Mouse (Mus musculus) intestine, embryonic 14.5 days (tissue): Measurements from ENCODE around the gene Smarcd3. TPM values are rescaled to one million over a fixed set of nuclear protein-coding genes. Genes with fewer than 3 reads are reported as not detected.

ENCODE experiments used
- ATAC-seq: fragments of 200-750 bp; cut with Nextera tagmentation; replicated peaks from 2 replicates; pipeline ENCODE4 v1.8.0; 2017; ENCODE audit warnings: low read depth, moderate number of reproducible peaks, moderate TSS enrichment, moderate library complexity; ENCODE audit not compliant: low FRiP score, low TSS enrichment
- DNase-seq: peaks from one replicate; pipeline ENCODE4 v3.0.0-alpha.2; 2018; ENCODE audit warnings: low spot score
- H3K27ac ChIP-seq: fragments of 300-500 bp; sonication (generic); 2 replicates; pipeline ENCODE4 v1.5.1; 2014; ENCODE audit warnings: low read depth, mild to moderate bottlenecking, control low read depth
- H3K27me3 ChIP-seq: fragments of 300-500 bp; sonication (generic); replicated peaks from 2 replicates; pipeline ENCODE4 v1.6.1; 2014; ENCODE audit warnings: low read length, control low read depth; ENCODE audit not compliant: control insufficient read depth, insufficient read depth
- H3K36me3 ChIP-seq: fragments of 300-500 bp; sonication (generic); 2 replicates; pipeline ENCODE4 v1.6.1; 2014; ENCODE audit warnings: low read length, control low read depth; ENCODE audit not compliant: control insufficient read depth, insufficient read depth
- H3K4me1 ChIP-seq: fragments of 300-500 bp; sonication (generic); replicated peaks from 2 replicates; pipeline ENCODE4 v1.6.1; 2014; ENCODE audit warnings: low read length, control low read depth, mixed read lengths; ENCODE audit not compliant: control insufficient read depth, insufficient read depth
- H3K4me2 ChIP-seq: fragments of 300-500 bp; sonication (generic); 2 replicates; pipeline ENCODE4 v1.6.1; 2014; ENCODE audit warnings: low read length
- H3K4me3 ChIP-seq: fragments of 300-500 bp; sonication (generic); 2 replicates; pipeline ENCODE4 v1.5.1; 2014; ENCODE audit warnings: low read depth, low read length, control low read depth, mixed read lengths
- H3K9ac ChIP-seq: fragments of 300-500 bp; sonication (generic); 2 replicates; pipeline ENCODE4 v1.6.1; 2014; ENCODE audit warnings: mild to moderate bottlenecking, low read length
- H3K9me3 ChIP-seq: fragments of 300-500 bp; sonication (generic); 2 replicates; pipeline ENCODE4 v1.6.1; 2016; ENCODE audit warnings: low read length, control low read depth; ENCODE audit not compliant: control insufficient read depth
- WGBS: fragments of 180-500 bp; shearing (Covaris S2); extraction: QIAGEN DNeasy Blood & Tissue Kit; methylation state at CpG from one replicate; pipeline ENCODE4 v1.1.7; 2014; 5-methylcytosine and 5-hydroxymethylcytosine counted together
- polyA plus RNA-seq: library from polyadenylated mRNA; unstranded; fragments of >200 nt; fragmentation: Nextera tagmentation; extraction: Ambion mirVana; gene quantifications from 2 replicates; pipeline ENCODE4 v1.2.1, GENCODE M21; 2014

Gene Smarcd3
- polyA plus RNA-seq, 1 experiment from 2014 or later = 27.5 TPM

DNA sequence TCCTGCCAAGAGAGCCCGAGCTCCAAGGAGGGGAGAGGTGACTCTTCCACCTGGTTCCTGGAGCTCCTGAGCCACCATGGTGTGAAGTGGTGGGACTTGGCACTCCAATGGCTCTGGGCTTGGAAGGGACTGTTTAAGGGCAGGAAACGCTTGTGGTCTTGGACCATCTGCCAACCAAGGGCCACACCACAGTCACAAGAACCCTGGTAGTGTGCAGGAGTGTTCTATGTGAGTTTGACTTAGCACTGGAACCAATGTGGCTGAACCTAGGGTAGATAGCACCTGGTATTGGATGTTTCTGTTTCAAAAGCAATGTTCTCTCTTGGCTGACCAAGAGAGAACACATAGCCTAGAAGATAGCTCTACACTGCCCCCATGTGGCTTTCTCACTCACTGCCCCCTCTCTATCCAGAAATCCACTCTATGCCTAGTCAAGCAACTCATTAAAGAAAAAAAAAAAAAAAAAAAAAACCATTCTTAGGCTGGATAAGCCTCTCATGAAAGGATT, 26.9 kb downstream of the Smarcd3 start:
- H3K4me2 ChIP-seq = no peak overlapping the region
- H3K36me3 ChIP-seq = peaks cover 31% of the 10 kb centered on the region
- no peak overlapping the region for H3K27ac ChIP-seq
- DNase-seq = peak; percentile 87
- no peak for ATAC-seq
- peaks cover 23% of the 10 kb centered on the region for H3K4me1 ChIP-seq
- no peaks in the 10 kb centered on the region for H3K9me3 ChIP-seq
- 65% methylated on average over 2 of the region's 2 CpGs for WGBS
- H3K9ac ChIP-seq = no peak overlapping the region
- H3K4me3 ChIP-seq = no peak overlapping the region
- 0 out of 2 replicates have a peak, but pooled peaks cover 8% of the 10 kb centered on the region for H3K27me3 ChIP-seq

DNA sequence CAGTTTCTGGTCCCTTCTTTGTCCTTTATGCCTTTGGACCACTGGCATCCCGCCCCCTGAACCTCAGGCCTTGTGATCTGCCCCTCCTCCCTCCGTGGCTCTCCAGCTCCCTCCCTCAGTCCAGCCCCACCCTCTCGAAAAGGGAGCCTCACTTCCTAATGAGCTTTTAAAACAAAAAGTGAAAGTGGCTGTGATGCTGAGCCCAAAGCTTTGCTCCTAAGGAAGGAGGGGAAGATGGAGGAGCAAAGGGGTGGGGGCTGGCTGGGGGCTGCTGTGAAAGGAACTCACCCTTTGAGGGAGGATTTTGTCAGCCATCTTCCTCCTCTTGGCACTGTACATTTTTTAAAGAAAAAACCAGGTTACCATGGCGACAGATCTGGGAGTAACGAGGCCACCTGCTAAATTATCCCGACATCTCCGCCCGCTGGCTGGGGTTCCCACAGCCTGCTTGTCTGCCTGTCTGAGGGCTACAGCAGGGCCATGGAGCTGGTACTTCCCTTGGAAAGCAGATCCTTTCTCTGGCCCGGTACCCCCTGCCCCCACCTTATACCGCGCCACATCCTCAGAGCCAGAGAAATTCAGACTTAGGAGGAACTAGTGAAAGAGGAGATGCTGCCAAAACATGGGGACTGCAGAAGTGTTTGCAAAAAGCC, 27.6 kb downstream of the Smarcd3 start:
- H3K4me2 ChIP-seq = no peak overlapping the region
- H3K4me3 ChIP-seq = no peak overlapping the region
- peaks cover 23% of the 10 kb centered on the region for H3K4me1 ChIP-seq
- H3K9ac ChIP-seq = no peak overlapping the region
- H3K27ac ChIP-seq = no peak overlapping the region
- H3K27me3 ChIP-seq = 0 out of 2 replicates have a peak, but pooled peaks cover 8% of the 10 kb centered on the region
- 27% methylated on average over 11 of the region's 11 CpGs for WGBS
- H3K9me3 ChIP-seq = no peaks in the 10 kb centered on the region
- DNase-seq (no peak), ATAC-seq (no peak)
- peaks cover 37% of the 10 kb centered on the region for H3K36me3 ChIP-seq

DNA sequence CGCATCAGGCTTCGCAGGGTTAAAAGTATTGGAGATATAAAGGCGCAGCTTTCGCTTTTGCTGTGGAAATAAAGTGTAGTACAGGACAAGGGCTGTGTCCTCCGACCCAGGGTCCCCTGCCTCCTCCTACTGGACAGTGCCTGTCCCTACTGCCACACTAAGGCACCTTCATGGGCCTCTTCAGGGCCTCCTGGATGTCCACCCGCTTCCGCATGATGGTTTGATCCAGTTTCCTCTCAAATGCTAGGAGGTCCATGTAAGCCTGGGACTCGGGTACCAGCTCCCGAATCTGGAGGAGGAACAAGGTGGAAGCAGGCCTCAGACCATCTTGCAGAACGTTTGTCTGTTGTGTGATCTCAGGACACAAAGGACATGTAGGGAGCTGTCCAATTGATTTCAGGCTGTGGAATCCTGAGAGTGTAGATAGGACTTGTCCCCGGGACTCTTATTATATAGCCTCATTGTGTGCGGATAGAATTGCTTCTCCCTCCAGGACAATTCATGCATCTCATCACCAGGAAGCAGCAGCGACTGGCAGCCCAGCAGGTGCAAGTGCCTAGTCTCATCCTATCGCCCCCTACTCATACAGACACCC, 28.3 kb downstream of the Smarcd3 start:
- Histone ChIP-seq H3K27me3 (0 out of 2 replicates have a peak, but pooled peaks cover 8% of the 10 kb centered on the region), H3K36me3 (peaks cover 39% of the 10 kb centered on the region), H3K4me2 (no peak overlapping the region), H3K4me3 (no peak overlapping the region), H3K4me1 (peaks cover 20% of the 10 kb centered on the region), H3K27ac (no peak overlapping the region), H3K9ac (no peak overlapping the region), H3K9me3 (no peaks in the 10 kb centered on the region)
- DNase-seq = no peak
- ATAC-seq = no peak
- 74% methylated on average over 14 of the region's 14 CpGs for WGBS

DNA sequence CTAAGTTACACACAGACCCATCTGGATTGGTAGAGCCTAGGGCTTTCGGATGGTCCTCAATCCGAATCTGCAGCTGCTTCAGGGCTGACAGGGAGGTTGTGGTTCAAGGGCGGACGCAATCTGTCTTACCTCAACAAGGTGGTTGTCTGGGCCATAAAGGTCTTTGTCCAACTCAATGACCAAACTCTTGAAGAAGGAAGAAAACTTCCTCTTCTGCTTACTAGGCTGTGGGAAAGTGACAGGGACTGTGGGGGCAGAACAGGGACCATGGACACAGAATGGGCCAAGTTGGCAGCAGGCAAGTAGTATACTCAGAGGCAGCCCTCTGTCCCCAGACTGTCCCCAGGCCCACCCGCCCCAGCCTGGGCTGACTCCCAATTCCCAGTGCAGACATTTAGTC, 28.9 kb downstream of the Smarcd3 start:
- H3K27me3 ChIP-seq = 0 out of 2 replicates have a peak, but pooled peaks cover 6% of the 10 kb centered on the region
- no peak overlapping the region for H3K27ac ChIP-seq
- H3K9me3 ChIP-seq = no peaks in the 10 kb centered on the region
- peaks cover 39% of the 10 kb centered on the region for H3K36me3 ChIP-seq
- no peak overlapping the region for H3K4me2 ChIP-seq
- no peak overlapping the region for H3K9ac ChIP-seq
- DNase-seq = no peak
- H3K4me1 ChIP-seq = peaks cover 14% of the 10 kb centered on the region
- H3K4me3 ChIP-seq = no peak overlapping the region
- no peak for ATAC-seq
- WGBS = 84% methylated on average over 5 of the region's 5 CpGs

DNA sequence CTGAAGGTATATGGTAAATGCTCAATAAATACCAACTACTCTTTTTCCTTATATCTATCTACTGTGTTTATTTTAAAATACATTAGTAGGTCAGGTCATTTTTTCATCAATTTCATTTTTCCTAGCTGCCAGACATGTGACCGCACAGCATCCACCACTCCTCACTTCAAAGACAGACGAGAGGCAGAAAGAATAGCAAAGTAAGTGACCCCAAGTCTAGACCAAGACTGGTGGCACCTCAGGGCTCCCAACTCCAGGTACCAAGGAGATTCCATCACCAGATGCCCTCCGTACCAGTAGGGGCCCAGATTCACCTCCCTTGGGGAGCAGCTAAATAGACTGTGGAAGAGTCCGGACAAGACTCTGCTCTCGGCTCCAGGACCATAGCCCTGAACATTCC, 29.9 kb downstream of the Smarcd3 start:
- 0 out of 2 replicates have a peak, but pooled peaks cover 6% of the 10 kb centered on the region for H3K27me3 ChIP-seq
- no peak overlapping the region for H3K27ac ChIP-seq
- no peaks in the 10 kb centered on the region for H3K9me3 ChIP-seq
- WGBS = 84% methylated on average over 5 of the region's 5 CpGs
- ATAC-seq (no peak), DNase-seq (no peak)
- H3K4me1 ChIP-seq = peaks cover 13% of the 10 kb centered on the region
- no peak overlapping the region for H3K4me2 ChIP-seq
- no peak overlapping the region for H3K4me3 ChIP-seq
- no peak overlapping the region for H3K9ac ChIP-seq
- H3K36me3 ChIP-seq = peaks cover 42% of the 10 kb centered on the region

DNA sequence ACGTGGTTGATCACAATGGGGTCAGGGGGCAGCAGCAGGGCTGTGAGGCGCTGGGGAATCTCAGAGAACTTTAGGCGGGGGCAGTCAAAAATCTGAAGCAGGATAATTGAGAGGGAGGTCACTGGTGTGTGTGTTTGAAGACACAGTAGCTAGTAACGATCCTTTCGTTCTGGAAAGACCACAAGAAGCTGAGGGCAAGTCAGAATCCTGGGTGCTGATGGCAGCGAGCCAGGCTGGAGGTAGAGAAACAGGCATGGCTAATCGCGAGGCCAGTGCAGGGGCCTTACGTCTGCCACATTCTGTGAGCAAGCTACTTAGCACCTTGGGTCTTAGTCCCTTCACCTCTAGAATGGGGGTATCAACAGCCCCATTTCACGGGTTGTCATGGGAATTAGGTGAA, 30.3 kb downstream of the Smarcd3 start:
- no peak overlapping the region for H3K4me3 ChIP-seq
- no peak overlapping the region for H3K27ac ChIP-seq
- H3K27me3 ChIP-seq = 0 out of 2 replicates have a peak, but pooled peaks cover 3% of the 10 kb centered on the region
- H3K4me2 ChIP-seq = no peak overlapping the region
- H3K4me1 ChIP-seq = peaks cover 10% of the 10 kb centered on the region
- DNase-seq (no peak), ATAC-seq (no peak)
- peaks cover 46% of the 10 kb centered on the region for H3K36me3 ChIP-seq
- 74% methylated on average over 10 of the region's 10 CpGs for WGBS
- H3K9me3 ChIP-seq = no peaks in the 10 kb centered on the region
- no peak overlapping the region for H3K9ac ChIP-seq

DNA sequence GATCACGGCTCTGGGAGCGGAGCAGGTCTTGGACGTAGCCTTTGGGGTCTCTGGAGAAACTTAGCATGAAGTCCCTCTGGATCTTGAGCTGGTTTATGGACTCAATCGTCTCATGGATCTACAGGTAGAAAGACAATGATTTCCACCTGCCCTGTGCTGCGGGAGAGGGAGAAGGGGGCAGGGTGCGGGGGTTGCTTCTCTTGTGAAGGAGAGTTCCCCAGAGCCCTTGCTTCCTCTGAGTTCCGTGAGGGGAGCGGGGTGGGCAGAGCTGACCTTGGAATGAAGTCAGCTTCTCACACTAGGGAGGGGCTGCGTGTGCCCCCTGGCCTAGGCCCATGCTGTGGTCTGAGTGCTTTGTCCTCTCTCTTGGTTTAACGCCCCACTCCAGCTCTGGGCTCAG, 31.0 kb downstream of the Smarcd3 start:
- 0 out of 2 replicates have a peak, but pooled peaks cover 3% of the 10 kb centered on the region for H3K27me3 ChIP-seq
- H3K9ac ChIP-seq = no peak overlapping the region
- no peak for ATAC-seq
- H3K4me2 ChIP-seq = no peak overlapping the region
- WGBS = 80% methylated on average over 10 of the region's 10 CpGs
- no peaks in the 10 kb centered on the region for H3K9me3 ChIP-seq
- no peak overlapping the region for H3K4me3 ChIP-seq
- H3K27ac ChIP-seq = no peak overlapping the region
- DNase-seq = no peak
- peaks cover 50% of the 10 kb centered on the region for H3K36me3 ChIP-seq
- peaks cover 5% of the 10 kb centered on the region for H3K4me1 ChIP-seq

DNA sequence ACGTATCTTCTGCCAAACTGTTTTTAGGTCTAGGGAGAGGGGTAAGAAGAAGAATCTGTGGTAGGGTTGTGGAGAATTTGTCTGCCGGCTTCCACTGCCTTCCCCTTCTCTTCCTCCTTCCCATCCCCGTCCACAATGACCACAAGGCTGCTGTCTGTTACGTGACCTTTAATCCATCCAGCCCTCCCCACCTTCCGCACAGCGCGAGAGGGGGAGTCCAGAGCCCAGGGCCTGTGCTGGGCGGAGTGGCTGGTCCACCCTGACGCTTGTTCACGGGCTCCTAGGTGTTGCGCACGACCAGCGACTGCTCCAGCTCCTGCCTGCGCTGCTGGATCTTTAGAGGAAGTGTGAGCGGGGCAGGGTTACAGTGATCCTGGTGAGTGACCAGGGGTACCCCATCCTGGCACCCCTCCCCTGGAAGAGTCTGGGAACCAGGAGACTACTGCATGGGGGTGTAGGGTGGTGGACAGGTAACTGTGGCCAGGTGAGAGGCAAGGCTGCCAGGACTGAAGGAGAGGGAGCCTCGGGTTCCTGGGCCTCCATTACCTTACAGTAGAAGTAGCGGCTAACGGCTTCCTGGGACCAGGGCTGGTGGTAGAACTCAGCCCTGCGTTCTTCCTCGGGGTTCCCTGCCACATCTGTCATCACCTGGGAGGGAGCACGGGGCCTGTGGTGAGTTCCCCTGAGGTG, 31.6 kb downstream of the Smarcd3 start:
- Histone ChIP-seq H3K9ac (no peak overlapping the region), H3K4me2 (0 out of 2 replicates have a peak overlapping the region, but pooled peaks have one; percentile 3)

More for the DNA sequence above, 31.6 kb downstream of the Smarcd3 start:
- H3K27ac ChIP-seq = no peak overlapping the region
- H3K36me3 ChIP-seq = peaks cover 50% of the 10 kb centered on the region
- ATAC-seq (no peak), DNase-seq (no peak)
- H3K27me3 ChIP-seq = no peaks in the 10 kb centered on the region
- peaks cover 8% of the 10 kb centered on the region for H3K4me1 ChIP-seq
- H3K9me3 ChIP-seq = no peaks in the 10 kb centered on the region
- H3K4me3 ChIP-seq = no peak overlapping the region
- WGBS = 66% methylated on average over 21 of the region's 21 CpGs
